Mouse (Mus musculus): ENCODE results near the gene Edn3. TPM values are rescaled to one million over a fixed set of nuclear protein-coding genes. Genes with fewer than 3 reads are reported as not detected.

Gene Edn3
- total RNA-seq (2021): 1 to 10 TPM; 4.7 to 5.0 TPM

DNA sequence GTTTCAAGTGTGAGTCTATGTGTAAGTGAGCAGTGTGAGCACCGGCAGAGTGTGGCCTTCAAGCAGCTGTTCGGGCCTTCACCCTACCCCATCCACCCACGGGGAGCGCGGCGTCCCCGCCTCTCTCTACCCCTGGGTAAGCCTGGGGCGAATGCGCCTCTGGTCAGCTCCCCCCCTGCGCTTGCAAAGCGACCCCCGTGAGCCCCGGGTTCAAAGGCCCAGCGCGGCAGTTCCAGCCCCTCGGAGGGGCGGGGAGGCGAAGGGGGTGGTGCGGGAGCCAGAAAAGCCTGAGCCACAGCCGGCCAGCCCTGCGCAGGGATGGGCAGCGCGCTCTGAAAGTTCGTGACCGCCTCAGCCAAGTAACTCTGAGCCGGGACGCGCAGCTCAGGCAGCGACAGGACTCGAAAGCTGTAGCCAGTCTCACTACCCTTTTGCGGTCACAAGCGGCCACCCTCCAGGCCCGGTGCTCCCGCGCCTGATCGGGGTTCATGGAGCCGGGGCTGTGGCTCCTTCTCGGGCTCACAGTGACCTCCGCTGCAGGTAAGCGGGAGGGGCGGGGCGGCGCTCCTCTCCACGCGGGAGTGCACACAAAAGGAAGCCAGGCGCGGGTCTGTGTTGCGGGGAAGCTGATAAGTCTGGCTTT, at the start of gene Edn3:
TSS of gene Edn3 (plus strand) at position 141 of the 643 bp plus-strand sequence.
- peak; percentile 3 for DNase-seq
- intact Hi-C loops (cut with DNase I): no loop called here

DNA sequence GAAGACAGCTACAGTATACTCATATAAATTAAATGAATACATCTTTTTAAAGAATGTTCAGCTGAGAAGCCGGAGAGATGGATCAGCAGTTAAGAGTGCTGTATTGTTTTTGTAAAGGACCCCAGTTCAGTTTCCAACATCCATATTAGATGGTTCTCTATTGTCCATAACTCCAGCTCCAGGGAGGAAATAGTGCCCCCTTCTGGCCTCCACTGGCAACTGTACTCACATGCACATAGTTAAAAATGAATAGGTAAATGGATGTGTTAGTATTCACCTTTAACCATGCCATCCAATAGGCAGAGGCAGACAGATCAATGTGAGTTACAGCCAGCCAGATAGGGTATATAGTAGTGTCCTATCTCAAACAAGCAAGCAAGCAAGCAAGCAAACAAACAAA, 48.4 kb upstream of the Edn3 start:
- intact Hi-C loops (cut with DNase I): no loop called here
- no peak for DNase-seq

DNA sequence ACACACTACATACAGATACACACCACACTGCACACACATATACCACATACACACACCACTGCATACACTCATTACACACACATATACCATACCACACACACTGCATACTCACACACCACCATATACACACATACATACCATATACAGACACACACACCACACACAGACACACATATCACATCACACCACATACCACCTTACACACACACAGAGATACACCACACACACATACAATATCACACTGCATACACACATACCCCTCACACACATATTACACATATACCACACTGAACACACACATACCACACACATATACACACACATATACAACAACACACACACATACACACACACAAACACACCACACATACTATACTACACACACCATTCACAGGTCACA, 44.5 kb upstream of the Edn3 start:
- intact Hi-C loops (cut with DNase I): no loop called here
- DNase-seq: no peak

DNA sequence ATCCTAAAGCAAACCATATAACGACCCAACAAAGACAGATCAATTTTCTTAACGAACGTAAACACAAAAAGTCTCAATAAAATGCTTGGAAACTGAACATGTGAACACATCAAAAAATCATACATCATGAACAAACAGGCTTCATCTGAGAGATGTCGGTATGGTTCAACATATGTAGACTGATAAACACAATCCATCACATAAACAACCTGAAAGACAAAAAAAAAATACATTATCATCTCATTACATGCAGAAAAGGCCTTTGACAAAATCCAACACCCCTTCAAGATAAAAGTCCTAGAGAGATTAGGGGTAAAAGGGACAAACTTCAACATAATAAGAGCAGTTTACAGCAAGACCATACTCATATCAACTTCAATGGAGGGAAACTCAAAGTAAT, 42.6 kb upstream of the Edn3 start:
- intact Hi-C loops (cut with DNase I): no loop called here

DNA sequence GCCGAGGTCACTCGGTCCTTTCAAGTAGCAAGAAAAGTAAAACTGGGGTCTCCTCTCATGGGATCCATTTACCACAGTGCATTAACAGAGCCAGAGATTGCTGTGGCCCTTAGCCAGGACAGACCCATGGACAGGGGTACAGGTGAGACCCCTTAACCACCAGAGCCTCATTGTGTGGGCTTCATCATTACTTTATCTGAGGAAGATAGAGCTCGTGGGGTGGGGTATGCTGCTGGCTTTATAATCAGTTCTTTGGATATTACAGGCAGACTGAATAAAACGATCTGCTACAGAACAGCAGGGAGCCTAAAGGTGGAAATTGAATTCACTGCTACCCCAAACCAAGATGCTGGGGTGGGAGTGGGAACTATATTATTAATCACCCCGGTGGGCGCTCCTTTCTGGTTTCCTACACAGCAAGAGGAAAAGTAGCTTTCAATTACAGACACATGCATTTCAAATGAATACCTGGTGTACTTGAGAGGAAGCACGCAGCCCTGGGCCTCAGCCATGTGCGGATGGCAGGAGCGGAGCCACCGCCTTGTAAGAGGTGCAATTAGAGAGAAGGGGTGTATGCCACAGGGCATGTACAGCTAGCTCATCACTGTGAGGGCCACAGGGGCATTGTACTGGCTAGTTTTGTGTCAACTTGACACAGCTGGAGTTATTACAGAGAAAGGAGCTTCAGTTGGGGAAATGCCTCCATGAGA, 33.1 kb upstream of the Edn3 start:
- no peak for DNase-seq
- intact Hi-C loops (cut with DNase I): no loop called here

More for the DNA sequence above, 42.6 kb upstream of the Edn3 start:
- no peak for DNase-seq

DNA sequence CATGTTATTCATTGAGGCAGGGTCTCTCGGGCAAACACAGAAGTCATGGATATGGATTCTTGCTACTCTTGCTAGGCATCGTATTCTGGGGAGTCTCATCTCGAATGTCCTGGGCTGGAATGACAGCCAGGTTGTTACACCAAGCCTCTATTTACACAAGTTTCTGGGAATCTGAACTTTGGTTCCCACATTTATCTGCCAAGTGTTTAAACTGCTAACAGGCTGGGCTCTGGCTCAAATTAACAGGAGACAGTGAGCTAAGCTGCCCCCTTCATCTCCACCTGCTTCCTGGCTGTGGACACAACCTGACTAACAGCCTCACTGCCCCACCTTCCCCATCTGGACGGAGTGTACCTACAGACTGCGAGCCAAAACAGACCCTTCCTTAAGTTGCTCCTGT, 28.5 kb upstream of the Edn3 start:
- intact Hi-C loops (cut with DNase I): no loop called here
- no peak for DNase-seq

DNA sequence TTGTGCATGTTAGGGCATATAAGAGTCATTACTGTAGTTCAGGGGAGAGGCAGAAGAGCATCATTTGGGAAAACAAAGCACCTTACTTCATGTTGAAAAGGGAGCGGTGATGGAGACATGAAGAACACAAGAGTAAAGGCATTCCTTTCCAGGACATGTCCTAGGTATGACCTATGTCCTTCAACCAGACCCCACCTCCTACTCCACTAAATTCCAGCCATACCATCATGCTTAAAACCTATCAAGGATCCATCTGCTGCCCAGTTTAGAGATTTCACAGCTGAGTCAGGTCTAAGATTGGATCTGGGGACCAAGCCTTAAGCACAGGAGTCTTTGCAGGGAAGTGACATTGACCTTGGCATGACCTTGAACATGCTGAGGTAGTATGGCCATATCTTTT, 25.1 kb upstream of the Edn3 start:
- intact Hi-C loops (cut with DNase I): no loop called here
- no peak for DNase-seq

DNA sequence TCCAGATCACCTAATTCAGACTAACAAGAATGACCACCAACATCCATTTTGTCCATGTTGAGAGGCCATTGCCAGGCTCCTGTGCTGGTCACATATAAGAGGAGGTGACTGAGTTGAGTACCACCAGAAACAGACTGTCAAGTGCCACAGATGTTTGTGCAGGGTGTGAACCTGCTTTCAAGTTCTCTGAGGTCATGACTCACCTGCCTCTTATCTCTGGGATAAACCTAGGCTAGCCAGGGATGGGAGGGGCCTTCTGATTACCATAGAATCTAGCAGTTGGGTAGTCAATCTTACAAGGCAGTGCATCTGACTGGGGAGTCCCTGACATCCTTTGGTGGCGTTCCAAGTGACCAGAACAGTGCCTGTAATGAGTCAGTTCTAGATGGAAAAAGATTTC, 13.2 kb upstream of the Edn3 start:
- DNase-seq: no peak
- intact Hi-C loops (cut with DNase I): no loop called here

DNA sequence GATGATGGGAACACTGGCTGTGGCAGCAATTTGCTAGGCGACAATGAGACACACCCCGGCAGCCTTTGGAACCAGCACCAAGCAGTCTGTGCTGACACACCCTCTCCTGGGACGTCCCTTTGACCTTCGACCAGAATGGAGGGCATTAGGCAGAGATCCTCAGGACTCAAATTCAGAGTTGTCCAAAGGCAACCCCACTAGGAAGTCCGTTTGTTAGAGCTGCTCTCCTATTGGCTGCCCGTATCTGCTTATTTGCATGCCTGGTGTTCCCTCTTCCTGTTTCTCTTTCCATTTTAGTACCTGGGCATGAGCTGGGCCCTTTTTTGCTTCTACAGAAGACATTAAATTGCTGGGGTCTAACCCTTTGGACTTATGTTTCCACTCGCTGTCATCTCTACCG, 12.0 kb upstream of the Edn3 start:
- intact Hi-C loops (cut with DNase I): no loop called here
- no peak for DNase-seq

DNA sequence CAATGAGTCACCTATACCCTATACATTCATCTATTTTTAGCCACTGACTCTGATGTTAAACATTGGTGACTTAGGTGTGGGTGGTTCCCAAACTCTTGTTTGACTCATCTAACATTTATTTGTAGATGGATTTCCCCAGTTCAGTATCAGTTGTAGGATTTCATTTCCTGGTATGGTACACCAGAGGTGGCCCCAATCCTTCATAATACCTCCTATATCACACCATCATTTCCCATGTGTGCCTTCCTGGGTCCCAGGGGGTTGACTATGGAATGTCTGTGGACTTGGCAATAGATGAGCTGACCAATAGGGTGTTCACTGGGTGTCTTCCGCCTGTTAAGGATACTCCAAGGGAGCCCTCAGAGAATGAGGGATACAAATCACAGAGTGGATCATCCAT, 7.2 kb upstream of the Edn3 start:
- no peak for DNase-seq
- intact Hi-C loops (cut with DNase I): no loop called here

DNA sequence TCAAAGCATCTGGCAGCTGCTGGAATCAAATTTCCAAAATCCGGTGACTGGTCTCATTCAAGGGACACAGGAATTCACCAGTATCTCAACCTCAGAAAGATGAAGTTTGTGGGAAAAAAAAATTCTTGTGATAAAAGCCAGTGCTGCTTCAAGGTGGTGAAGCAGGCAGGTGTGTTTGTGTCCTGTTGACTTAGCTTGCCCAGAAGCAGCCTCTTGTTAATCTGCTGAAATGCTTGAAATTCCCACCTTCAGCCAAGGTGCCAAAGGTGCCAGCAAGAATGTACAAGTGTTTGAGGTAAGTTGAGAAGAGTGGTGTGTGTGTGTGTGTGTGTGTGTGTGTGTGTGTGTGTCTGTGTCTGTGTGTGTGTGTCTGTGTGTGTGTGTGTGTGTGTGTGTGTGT, 6.2 kb upstream of the Edn3 start:
- intact Hi-C loops (cut with DNase I): no loop called here
- no peak for DNase-seq

DNA sequence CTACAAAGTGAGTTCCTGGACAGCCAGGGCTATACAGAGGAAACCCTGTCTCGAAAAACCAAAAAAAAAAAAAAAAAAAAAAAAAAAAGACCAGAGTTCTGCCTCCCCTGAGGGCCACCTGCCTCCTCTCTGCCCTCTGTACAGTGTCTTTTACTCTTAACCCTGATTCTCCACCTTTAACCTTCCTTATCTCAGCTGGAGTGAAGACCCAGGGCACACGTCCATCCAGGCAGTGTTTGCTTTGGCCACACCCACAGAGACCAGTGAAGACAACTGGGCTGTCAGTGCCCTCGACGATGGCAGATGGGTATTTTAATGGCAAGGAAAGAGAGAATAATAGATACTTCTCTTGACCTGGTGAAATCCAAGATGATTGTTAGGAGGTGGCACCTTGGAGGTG, 1.2 kb upstream of the Edn3 start:
- intact Hi-C loops (cut with DNase I): no loop called here
- no peak for DNase-seq

DNA sequence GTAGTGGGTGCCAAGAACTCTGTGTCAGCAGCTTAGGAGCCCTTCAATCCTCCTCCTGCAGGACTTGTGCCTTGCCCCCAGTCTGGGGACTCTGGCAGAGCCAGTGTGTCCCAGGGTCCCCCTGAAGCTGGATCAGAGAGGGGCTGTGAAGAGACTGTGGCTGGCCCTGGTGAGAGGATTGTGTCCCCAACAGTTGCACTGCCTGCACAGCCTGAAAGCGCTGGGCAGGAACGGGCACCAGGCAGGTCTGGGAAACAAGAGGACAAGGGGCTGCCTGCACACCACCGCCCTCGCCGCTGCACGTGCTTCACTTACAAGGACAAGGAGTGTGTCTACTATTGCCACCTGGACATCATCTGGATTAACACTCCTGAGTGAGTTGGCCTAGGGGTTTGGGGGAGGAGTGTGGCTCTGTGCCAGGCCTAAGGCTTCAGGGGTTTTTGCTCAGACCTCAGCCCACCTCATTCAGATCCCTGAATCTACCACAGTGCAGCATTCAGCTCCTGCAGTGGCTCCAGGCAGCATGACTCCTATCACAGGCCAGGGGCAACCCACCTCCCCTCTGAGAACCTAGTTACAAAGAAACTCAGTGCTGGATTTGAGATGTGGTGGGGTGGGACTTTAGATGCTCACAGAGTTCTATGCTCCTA, 1.2 kb downstream of the Edn3 start:
- DNase-seq: no peak
- intact Hi-C loops (cut with DNase I): no loop called here

DNA sequence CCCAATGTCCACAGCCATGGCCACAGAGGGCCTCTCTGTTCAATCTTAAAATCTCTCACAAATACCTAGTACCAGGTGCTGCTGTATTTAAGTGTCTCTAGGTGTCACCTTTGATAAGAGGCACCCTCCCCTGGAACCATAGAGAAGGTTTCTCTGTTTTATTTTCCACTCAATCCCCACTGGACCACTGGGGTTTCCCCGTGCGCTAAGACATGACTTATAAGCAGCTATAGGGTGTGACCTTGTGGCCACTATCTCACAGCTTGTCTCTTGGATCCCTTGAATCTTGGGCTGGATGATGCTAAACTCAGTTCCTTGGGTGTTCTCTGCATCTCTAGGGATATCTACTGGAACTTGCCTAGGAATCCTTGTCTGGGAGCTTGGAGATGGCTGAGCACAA, 1.9 kb downstream of the Edn3 start:
- intact Hi-C loops (cut with DNase I): no loop called here
- no peak for DNase-seq

DNA sequence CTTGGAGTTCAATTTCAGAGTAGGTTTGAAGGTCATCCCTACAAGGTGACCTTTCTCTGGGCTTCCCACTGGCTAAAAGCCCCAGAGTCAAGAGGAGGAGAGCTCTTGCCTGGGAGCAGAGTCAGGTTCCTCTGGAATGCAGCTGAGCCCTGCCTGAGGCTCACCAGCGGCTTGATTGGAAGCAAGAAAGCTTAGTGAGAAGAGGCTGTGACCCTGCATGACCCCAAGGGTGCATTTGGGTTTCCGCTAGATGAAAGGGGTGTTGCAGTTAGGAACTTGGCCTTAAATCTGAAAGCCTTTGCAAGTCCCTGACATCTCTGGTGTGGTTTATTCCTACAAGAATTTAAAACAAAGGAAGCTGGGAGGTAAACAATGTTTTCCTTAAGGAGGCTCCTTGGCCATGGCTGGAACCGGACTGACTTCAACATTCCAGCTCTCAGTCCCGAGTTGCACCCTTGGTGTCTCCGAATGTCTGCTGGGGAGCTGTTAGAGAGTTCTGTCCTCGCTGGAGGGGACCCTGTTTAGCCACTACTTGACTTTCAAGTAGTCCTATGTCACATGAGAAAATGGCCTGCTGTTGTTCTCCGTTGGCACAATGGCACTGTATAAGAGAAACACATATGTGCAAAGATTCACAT, 8.6 kb downstream of the Edn3 start:
- intact Hi-C loops (cut with DNase I): no loop called here

DNA sequence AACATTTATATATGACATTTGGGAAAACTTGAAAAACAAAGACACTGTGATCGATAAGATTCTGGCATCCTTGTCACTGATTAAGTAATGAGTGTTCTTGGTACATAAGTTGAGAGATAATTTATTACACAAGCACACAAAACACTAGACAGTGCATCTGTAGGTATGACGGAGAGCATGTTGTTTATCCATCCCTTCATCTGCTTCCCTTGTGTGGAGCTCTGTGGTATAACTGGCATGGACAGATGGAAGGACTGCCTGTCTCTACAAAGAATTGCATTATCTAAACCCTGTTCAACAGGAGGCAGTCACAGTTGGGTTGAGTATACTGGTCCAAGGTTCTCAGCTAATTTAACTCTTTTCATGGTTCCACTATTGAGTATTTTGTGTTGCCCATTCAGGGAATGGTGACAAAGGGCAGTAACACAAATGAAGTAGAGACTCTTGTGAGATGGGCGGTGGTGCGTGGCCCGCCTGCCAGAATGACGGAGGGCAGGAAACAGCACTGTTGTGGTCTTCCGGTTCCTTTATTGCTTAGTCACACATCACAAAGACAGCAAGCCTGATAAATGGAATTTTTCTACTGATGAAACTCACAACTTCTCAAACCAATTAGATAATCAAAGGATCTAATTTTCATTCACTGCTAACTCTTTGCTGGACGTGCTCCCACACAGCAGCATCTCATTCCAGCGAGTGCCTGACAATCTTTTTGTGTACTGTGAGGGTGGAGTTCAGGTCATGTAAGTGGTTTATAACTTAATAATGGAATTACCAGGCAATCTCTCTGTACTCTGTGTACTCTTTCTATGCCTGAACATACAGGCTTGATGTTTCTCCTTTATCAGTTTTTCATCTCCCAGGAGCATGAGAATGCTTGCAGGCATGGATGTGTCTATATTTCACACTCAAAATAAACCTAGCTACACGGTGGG, 14.0 kb downstream of the Edn3 start:
- intact Hi-C loops (cut with DNase I): no loop called here
- no peak for DNase-seq

More for the DNA sequence above, 8.6 kb downstream of the Edn3 start:
- DNase-seq: no peak

DNA sequence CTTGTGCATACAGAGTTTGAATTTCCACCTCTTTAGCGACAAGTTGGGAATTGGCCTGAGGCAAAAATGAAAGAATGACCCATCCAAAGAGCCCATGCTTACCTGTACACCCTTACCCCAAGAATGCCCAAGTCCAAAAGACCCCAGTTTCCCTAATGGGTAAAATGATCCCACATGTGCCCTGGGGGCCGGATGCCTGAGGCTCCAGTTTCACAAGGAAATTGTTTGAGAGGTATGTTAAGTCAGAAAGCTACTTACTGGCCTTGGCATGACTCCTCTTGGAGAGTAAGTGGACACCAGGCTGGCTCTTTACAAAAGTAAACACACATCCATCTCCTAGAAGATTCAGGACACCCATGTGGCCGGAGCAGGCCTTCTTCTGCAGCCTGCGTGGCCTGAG, 21.6 kb downstream of the Edn3 start:
- intact Hi-C loops (cut with DNase I): no loop called here
- DNase-seq: no peak

DNA sequence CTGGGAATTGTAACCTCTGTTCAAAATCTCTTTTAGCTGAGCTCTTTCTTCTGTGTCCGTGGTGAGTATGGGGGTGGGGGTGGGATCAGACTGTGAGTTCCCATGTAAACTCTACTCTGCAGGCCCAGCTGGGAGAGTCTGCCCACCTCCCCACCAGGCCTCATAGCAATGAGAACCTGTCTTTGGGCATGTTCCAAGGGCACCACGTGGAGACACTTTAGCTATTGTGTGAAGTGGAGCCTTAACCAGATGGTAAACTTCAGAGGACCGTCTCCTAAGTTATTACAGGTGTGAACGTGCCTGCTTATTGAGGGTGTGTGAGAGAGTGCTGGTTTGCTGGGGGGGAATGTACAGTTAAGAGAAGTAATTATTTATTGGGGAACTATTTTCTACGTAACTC, 22.5 kb downstream of the Edn3 start:
- intact Hi-C loops (cut with DNase I): no loop called here
- no peak for DNase-seq

DNA sequence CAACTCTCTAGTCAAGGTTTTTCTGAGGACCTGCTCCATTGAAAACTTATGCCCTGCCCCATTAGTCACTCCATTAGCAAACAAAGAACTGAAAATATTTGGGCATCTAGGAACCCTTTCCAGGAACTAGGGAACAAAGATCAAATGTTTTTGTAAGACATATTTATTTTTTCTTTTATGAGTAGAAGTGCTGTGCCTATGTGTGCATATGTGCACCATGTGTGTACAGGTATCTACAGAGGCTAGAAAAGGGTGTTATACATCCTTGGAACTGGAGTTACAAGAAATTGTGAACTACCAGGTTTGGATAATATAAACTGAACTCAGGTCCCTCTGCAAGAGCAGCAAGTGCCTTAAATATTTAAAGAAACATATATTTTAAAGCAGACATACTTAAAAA, 28.4 kb downstream of the Edn3 start:
- no peak for DNase-seq
- intact Hi-C loops (cut with DNase I): no loop called here

DNA sequence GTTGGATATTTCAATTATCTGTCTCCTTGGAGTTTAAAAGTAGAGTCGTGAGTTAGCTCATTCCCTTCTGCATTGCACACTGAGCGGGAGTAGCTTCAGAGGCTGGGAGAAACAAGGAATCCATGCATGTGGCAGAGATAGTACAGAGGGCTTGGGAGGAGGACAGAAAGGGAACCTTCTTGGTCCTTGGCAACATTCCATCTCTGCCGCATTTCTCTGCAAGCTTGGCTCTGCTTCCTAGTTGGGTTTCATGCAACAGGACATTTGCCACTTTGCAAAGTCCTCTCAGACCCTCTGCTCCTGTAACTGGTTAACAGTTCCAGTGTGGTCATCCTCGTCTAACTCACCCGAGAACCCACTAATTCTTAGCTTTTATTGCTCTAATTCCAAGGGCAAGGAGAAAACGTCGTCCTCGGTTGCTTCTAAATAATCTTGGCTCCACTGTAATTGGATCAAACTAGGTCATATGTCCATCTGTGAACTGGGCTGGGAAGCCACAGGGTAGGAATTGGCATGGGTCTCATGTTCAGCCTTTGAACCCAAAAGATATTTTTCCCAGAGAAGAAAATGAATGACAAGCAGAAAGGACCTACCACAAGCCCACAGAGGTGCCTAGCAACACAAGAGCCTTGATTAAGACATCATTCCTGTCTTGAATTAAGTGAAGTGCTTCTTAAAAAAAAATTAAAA, 32.2 kb downstream of the Edn3 start:
- intact Hi-C loops (cut with DNase I): no loop called here
- DNase-seq: no peak

All from left cerebral cortex, postnatal 4 days (tissue).